Mouse (Mus musculus) heart, embryonic 14.5 days (tissue): ENCODE measurements at regions not wholly inside any gene's neighbourhood (a gene's known extent, or its start where the extent isn't known, plus 50 kb on each side); places are given as distances from the start of the nearest gene placed in this dataset.

Experiments used
- ATAC-seq: fragments of 200-750 bp; cut with Nextera tagmentation; 2 replicates; pipeline ENCODE4 v1.8.0; 2017; ENCODE audit warnings: low read depth, moderate TSS enrichment; ENCODE audit not compliant: insufficient number of reproducible peaks, insufficient read depth, low FRiP score
- H3K27ac ChIP-seq, 2 experiments: fragments of 200-500 bp in 1 of 2; fragments of 300-500 bp in 1 of 2; sonication (generic) in 1 of 2; replicated peaks in 1 of 2; 2 replicates each; pipeline ENCODE4 v1.5.1; 2012 to 2014; ENCODE audit warnings: low read depth in 2 of 2, low read length in 2 of 2, control low read depth in 1 of 2, mild to moderate bottlenecking in 1 of 2, mixed read lengths in 1 of 2; ENCODE audit not compliant: control insufficient read depth in 1 of 2, insufficient read depth in 1 of 2
- H3K27me3 ChIP-seq: fragments of 300-500 bp; sonication (generic); 2 replicates; pipeline ENCODE4 v1.6.1; 2014; ENCODE audit warnings: mild to moderate bottlenecking, low read length, control low read depth; ENCODE audit not compliant: control insufficient read depth, insufficient read depth
- H3K36me3 ChIP-seq: fragments of 300-500 bp; sonication (generic); 2 replicates; pipeline ENCODE4 v1.6.1; 2014; ENCODE audit warnings: mild to moderate bottlenecking, control low read depth, low read length, mixed read lengths; ENCODE audit not compliant: control insufficient read depth, insufficient read depth
- H3K4me1 ChIP-seq, 2 experiments: fragments of 200-500 bp in 1 of 2; fragments of 300-500 bp in 1 of 2; sonication (generic) in 1 of 2; 2 replicates each; pipeline ENCODE4 v1.6.1; 2012 to 2014; ENCODE audit warnings: low read length in 2 of 2, control low read depth in 1 of 2, mixed read lengths in 1 of 2; ENCODE audit not compliant: control insufficient read depth in 2 of 2, insufficient read depth in 2 of 2
- H3K4me2 ChIP-seq: fragments of 300-500 bp; sonication (generic); 2 replicates; pipeline ENCODE4 v1.6.1; 2014; ENCODE audit warnings: mild to moderate bottlenecking, low read length
- H3K4me3 ChIP-seq, 2 experiments: fragments of 200-500 bp in 1 of 2; fragments of 300-500 bp in 1 of 2; sonication (generic) in 1 of 2; 2 replicates each; pipeline ENCODE4 v1.5.1; 2012 to 2014; ENCODE audit warnings: low read length in 2 of 2, mild to moderate bottlenecking in 2 of 2, control low read depth in 1 of 2, low read depth in 1 of 2, moderate library complexity in 1 of 2; ENCODE audit not compliant: control insufficient read depth in 1 of 2, insufficient read depth in 1 of 2
- H3K9ac ChIP-seq: fragments of 300-500 bp; sonication (generic); 2 replicates; pipeline ENCODE4 v1.6.1; 2014; ENCODE audit warnings: mild to moderate bottlenecking, low read length
- H3K9me3 ChIP-seq: fragments of 300-500 bp; sonication (generic); 2 replicates; pipeline ENCODE4 v1.6.1; 2016; ENCODE audit warnings: low read length, control low read depth; ENCODE audit not compliant: control insufficient read depth
- WGBS: fragments of 180-500 bp; shearing (Covaris S2); extraction: QIAGEN DNeasy Blood & Tissue Kit; methylation state at CpG from one replicate; pipeline ENCODE4 v1.1.7; 2014; 5-methylcytosine and 5-hydroxymethylcytosine counted together

GRCm38 (mm10) chr8:26690178-26690735 lies 286.9 kb upstream of the Zfp703 start:
- 77% methylated on average over 6 of the region's 6 CpGs for WGBS
- no peaks in the 10 kb centered on the region for H3K36me3 ChIP-seq
- H3K27me3 ChIP-seq = no peaks in the 10 kb centered on the region
- no peak for ATAC-seq
- H3K4me2 ChIP-seq = no peak overlapping the region
- no peak overlapping the region for H3K4me3 ChIP-seq
- H3K9me3 ChIP-seq = no peaks in the 10 kb centered on the region
- no peaks in the 10 kb centered on the region for H3K4me1 ChIP-seq
- no peak overlapping the region for H3K27ac ChIP-seq
- no peak overlapping the region for H3K9ac ChIP-seq

GRCm38 (mm10) chr8:26697579-26698084 lies 279.5 kb upstream of the Zfp703 start:
- no peak overlapping the region for H3K4me3 ChIP-seq
- 81% methylated on average over 1 of the region's 4 CpGs for WGBS
- H3K4me2 ChIP-seq = no peak overlapping the region
- no peaks in the 10 kb centered on the region for H3K9me3 ChIP-seq
- H3K36me3 ChIP-seq = no peaks in the 10 kb centered on the region
- no peak overlapping the region for H3K9ac ChIP-seq
- no peak for ATAC-seq
- peaks cover 2% of the 10 kb centered on the region in 2 experiments; a peak in 2 of 4 replicates for H3K4me1 ChIP-seq
- no peak overlapping the region for H3K27ac ChIP-seq
- peaks cover 4% of the 10 kb centered on the region; the same call in 1 of the 2 replicates for H3K27me3 ChIP-seq

- H3K36me3 ChIP-seq = no peaks in the 10 kb centered on the region
- no peak overlapping the region for H3K9ac ChIP-seq
- no peak overlapping the region for H3K27ac ChIP-seq
- H3K9me3 ChIP-seq = no peaks in the 10 kb centered on the region
- ATAC-seq = no peak
- peaks cover 2% of the 10 kb centered on the region in 2 experiments; a peak in 2 of 4 replicates for H3K4me1 ChIP-seq
- H3K27me3 ChIP-seq = peaks cover 4% of the 10 kb centered on the region; the same call in 1 of the 2 replicates
- H3K4me3 ChIP-seq = no peak overlapping the region
- WGBS = 51% methylated on average over 7 of the region's 7 CpGs
- H3K4me2 ChIP-seq = no peak overlapping the region
Observed at GRCm38 (mm10) chr8:26698580-26698979, 278.5 kb upstream of the Zfp703 start.

- Histone ChIP-seq H3K36me3 (no peaks in the 10 kb centered on the region), H3K4me1 (no peaks in the 10 kb centered on the region; a peak in 1 of 4 replicates), H3K4me3 (no peak overlapping the region), H3K9ac (no peak overlapping the region), H3K27me3 (no peaks in the 10 kb centered on the region), H3K27ac (no peak overlapping the region), H3K9me3 (no peaks in the 10 kb centered on the region), H3K4me2 (no peak overlapping the region)
- 65% methylated on average over 9 of the region's 9 CpGs for WGBS
- ATAC-seq = no peak
Observed at GRCm38 (mm10) chr8:26706048-26706767, 270.9 kb upstream of the Zfp703 start.

- no peak for ATAC-seq
- WGBS = 92% methylated on average over 7 of the region's 7 CpGs
- H3K27me3 ChIP-seq = no peaks in the 10 kb centered on the region
Observed at GRCm38 (mm10) chr8:26706768-26707156, 270.4 kb upstream of the Zfp703 start.

GRCm38 (mm10) chr8:26713836-26714235 lies 263.3 kb upstream of the Zfp703 start:
- H3K9ac ChIP-seq = no peak overlapping the region
- WGBS = 38% methylated on average over 8 of the region's 8 CpGs
- H3K4me1 ChIP-seq = peaks cover 0 to 4% of the 10 kb centered on the region in 2 experiments; a peak in 1 of 4 replicates

More at GRCm38 (mm10) chr8:26706768-26707156, 270.4 kb upstream of the Zfp703 start:
- Histone ChIP-seq H3K4me3 (no peak overlapping the region), H3K9me3 (no peaks in the 10 kb centered on the region), H3K27ac (no peak overlapping the region), H3K4me2 (no peak overlapping the region), H3K4me1 (no peaks in the 10 kb centered on the region; a peak in 1 of 4 replicates), H3K9ac (no peak overlapping the region), H3K36me3 (no peaks in the 10 kb centered on the region)

GRCm38 (mm10) chr8:26714714-26715113 lies 262.4 kb upstream of the Zfp703 start:
- no peak overlapping the region for H3K4me2 ChIP-seq
- H3K4me1 ChIP-seq = peaks cover 0 to 4% of the 10 kb centered on the region in 2 experiments; a peak in 1 of 4 replicates
- no peak for ATAC-seq
- H3K9ac ChIP-seq = no peak overlapping the region
- H3K4me3 ChIP-seq = no peak overlapping the region
- H3K36me3 ChIP-seq = no peaks in the 10 kb centered on the region
- no peak overlapping the region for H3K27ac ChIP-seq
- H3K27me3 ChIP-seq = 0 out of 2 replicates have a peak, but pooled peaks cover 6% of the 10 kb centered on the region
- no peaks in the 10 kb centered on the region for H3K9me3 ChIP-seq
- WGBS = 86% methylated on average over 3 of the region's 3 CpGs

More at GRCm38 (mm10) chr8:26713836-26714235, 263.3 kb upstream of the Zfp703 start:
- peak; percentile 72 for ATAC-seq
- Histone ChIP-seq H3K36me3 (no peaks in the 10 kb centered on the region), H3K27ac (no peak overlapping the region), H3K9me3 (no peaks in the 10 kb centered on the region), H3K4me2 (no peak overlapping the region), H3K4me3 (no peak overlapping the region), H3K27me3 (0 out of 2 replicates have a peak, but pooled peaks cover 6% of the 10 kb centered on the region)
